Mouse (Mus musculus) spleen, adult 2 months (tissue): ENCODE data around the gene Ldlrad3. TPM values are rescaled to one million over a fixed set of nuclear protein-coding genes. Genes with fewer than 3 reads are reported as not detected.

ENCODE experiments used
- DNase-seq, 2 experiments: peaks; one replicate each; pipeline versions ENCODE4 v3.0.0 to v3.0.0-alpha.2; 2012 to 2021; ENCODE audit warnings: low spot score in 2 of 2, low read depth in 1 of 2
- H3K27ac ChIP-seq: fragments of 200-500 bp; 2 replicates; pipeline ENCODE4 v1.5.1; 2012; ENCODE audit warnings: low read length, inconsistent platforms; ENCODE audit not compliant: insufficient read depth
- H3K27me3 ChIP-seq: fragments of 200-500 bp; 2 replicates; pipeline ENCODE4 v1.6.1; 2012; ENCODE audit warnings: mild to moderate bottlenecking, moderate library complexity, low read length, inconsistent platforms; ENCODE audit not compliant: control insufficient read depth, insufficient read depth
- H3K36me3 ChIP-seq: fragments of 200-500 bp; 2 replicates; pipeline ENCODE4 v1.6.1; 2012; ENCODE audit warnings: mild to moderate bottlenecking, low read length, inconsistent platforms; ENCODE audit not compliant: control insufficient read depth, insufficient read depth
- H3K4me1 ChIP-seq: fragments of 200-500 bp; 2 replicates; pipeline ENCODE4 v1.6.1; 2011; ENCODE audit warnings: inconsistent platforms; ENCODE audit not compliant: control insufficient read depth, insufficient read depth, insufficient read length
- H3K4me3 ChIP-seq: fragments of 200-500 bp; 2 replicates; pipeline ENCODE4 v1.5.1; 2011; ENCODE audit warnings: mild to moderate bottlenecking, inconsistent platforms; ENCODE audit not compliant: insufficient read depth, insufficient read length; ENCODE audit errors: extremely low read depth
- CTCF ChIP-seq: fragments of 200-500 bp; IDR thresholded peaks from 2 replicates; pipeline ENCODE4 v1.5.1; 2011; ENCODE audit warnings: mild to moderate bottlenecking, inconsistent platforms; ENCODE audit not compliant: insufficient read depth, insufficient read length, insufficient replicate concordance; ENCODE audit errors: extremely low read depth
- POLR2A ChIP-seq: fragments of 200-500 bp; IDR thresholded peaks from 2 replicates; pipeline ENCODE4 v1.6.1; 2011; ENCODE audit warnings: low read depth, low read length, inconsistent platforms
- WGBS: fragments of 180-500 bp; shearing (Covaris S2); methylation state at CpG from one replicate; pipeline ENCODE4 v1.1.7; 2018; 5-methylcytosine and 5-hydroxymethylcytosine counted together
- polyA plus RNA-seq: library from polyadenylated mRNA; depleted of rRNA; stranded (reverse); fragments of >200 nt; gene quantifications from 2 replicates; pipeline ENCODE4 v1.2.3, GENCODE M21; 2012

Gene Ldlrad3
- polyA plus RNA-seq, 1 experiment: 3.5 TPM

GRCm38 (mm10) chr2:101960658-101961057 lies 225.5 kb downstream of the Ldlrad3 start:
- Histone ChIP-seq H3K4me3 (no peak overlapping the region), H3K36me3 (no peaks in the 10 kb centered on the region), H3K4me1 (no peaks in the 10 kb centered on the region), H3K27me3 (no peaks in the 10 kb centered on the region), H3K27ac (no peak overlapping the region)
- no peak for TF ChIP-seq CTCF
- no peak for TF ChIP-seq POLR2A
- DNase-seq: no peak
- whole genome bisulfite sequencing: 92% methylated on average over 8 of the region's 8 CpGs

GRCm38 (mm10) chr2:101956125-101956524 lies 230.1 kb downstream of the Ldlrad3 start:
- H3K27me3 ChIP-seq: no peaks in the 10 kb centered on the region
- no peak overlapping the region for H3K4me3 ChIP-seq
- WGBS: 94% methylated on average over 10 of the region's 10 CpGs
- DNase-seq: no peak
- no peak for TF ChIP-seq POLR2A
- TF ChIP-seq CTCF: no peak
- no peak overlapping the region for H3K27ac ChIP-seq
- H3K36me3 ChIP-seq: no peaks in the 10 kb centered on the region
- no peaks in the 10 kb centered on the region for H3K4me1 ChIP-seq

GRCm38 (mm10) chr2:101952951-101953361 lies 233.2 kb downstream of the Ldlrad3 start:
- Histone ChIP-seq H3K27me3 (no peaks in the 10 kb centered on the region), H3K27ac (no peak overlapping the region), H3K4me1 (no peaks in the 10 kb centered on the region), H3K4me3 (no peak overlapping the region), H3K36me3 (no peaks in the 10 kb centered on the region)
- WGBS: 88% methylated on average over 8 of the region's 8 CpGs
- TF ChIP-seq POLR2A: no peak
- no peak for TF ChIP-seq CTCF
- DNase-seq: no peak

- no peaks in the 10 kb centered on the region for H3K27me3 ChIP-seq
- H3K36me3 ChIP-seq: no peaks in the 10 kb centered on the region
- no peak for DNase-seq
- TF ChIP-seq CTCF: no peak
- TF ChIP-seq POLR2A: no peak
- H3K4me3 ChIP-seq: no peak overlapping the region
- no peaks in the 10 kb centered on the region for H3K4me1 ChIP-seq
- 87% methylated on average over 7 of the region's 7 CpGs for WGBS
- no peak overlapping the region for H3K27ac ChIP-seq
Observed at GRCm38 (mm10) chr2:101950716-101951520, 235.3 kb downstream of the Ldlrad3 start.

- TF ChIP-seq CTCF (no peak), POLR2A (no peak)
Observed at GRCm38 (mm10) chr2:101935006-101935405, 251.2 kb downstream of the Ldlrad3 start.

GRCm38 (mm10) chr2:101933301-101933700 lies 252.9 kb downstream of the Ldlrad3 start:
- Histone ChIP-seq H3K36me3 (no peaks in the 10 kb centered on the region), H3K27ac (no peak overlapping the region), H3K27me3 (no peaks in the 10 kb centered on the region), H3K4me3 (no peak overlapping the region), H3K4me1 (no peaks in the 10 kb centered on the region)
- TF ChIP-seq POLR2A (no peak), CTCF (no peak)
- 86% methylated on average over 3 of the region's 3 CpGs for WGBS
- DNase-seq: no peak

More at GRCm38 (mm10) chr2:101935006-101935405, 251.2 kb downstream of the Ldlrad3 start:
- Histone ChIP-seq H3K27me3 (no peaks in the 10 kb centered on the region), H3K27ac (no peak overlapping the region), H3K36me3 (no peaks in the 10 kb centered on the region), H3K4me3 (no peak overlapping the region), H3K4me1 (no peaks in the 10 kb centered on the region)
- DNase-seq: no peak
- 91% methylated on average over 1 of the region's 1 CpGs for WGBS
